Mouse (Mus musculus): ENCODE results near the gene Cldn24. TPM values are rescaled to one million over a fixed set of nuclear protein-coding genes. Genes with fewer than 3 reads are reported as not detected.
"Not testable (repeated sequence)": the region's sequence is repeated elsewhere in the genome, so short reads cannot be mapped to it uniquely, and the experiment has no call there.

The Cldn24 gene
- polyA plus RNA-seq, 1 experiment = not detected

- H3K27ac ChIP-seq (ENCODE audit: insufficient read depth, low read length) = no peak overlapping the region
- no peak overlapping the region for H3K4me3 ChIP-seq (ENCODE audit: insufficient read depth, low read length)
- TF ChIP-seq POLR2A (IDR thresholded peaks at IDR 0.05; ENCODE audit: low read depth, low read length) = no peak
- TF ChIP-seq CTCF (IDR thresholded peaks at IDR 0.05; ENCODE audit: borderline replicate concordance, insufficient read depth, low read length) = no peak
- no peaks in the 10 kb centered on the region; the same call in 1 of the 2 replicates for H3K4me1 ChIP-seq (ENCODE audit: control insufficient read depth, insufficient read depth, low read length)
These were observed 30.0 kb upstream of the Cldn24 start for GRCm38 (mm10) chr8:47791986-47792385.

- TF ChIP-seq CTCF (IDR thresholded peaks at IDR 0.05; ENCODE audit: borderline replicate concordance, insufficient read depth, low read length) = no peak
- no peak for TF ChIP-seq POLR2A (IDR thresholded peaks at IDR 0.05; ENCODE audit: low read depth, low read length)
- H3K4me1 ChIP-seq (ENCODE audit: control insufficient read depth, insufficient read depth, low read length) = no peaks in the 10 kb centered on the region
- H3K27ac ChIP-seq (ENCODE audit: insufficient read depth, low read length) = no peak overlapping the region
- no peak overlapping the region for H3K4me3 ChIP-seq (ENCODE audit: insufficient read depth, low read length)
These were observed 22.5 kb upstream of the Cldn24 start for GRCm38 (mm10) chr8:47799438-47799837.

GRCm38 (mm10) chr8:47802349-47802748 lies 19.6 kb upstream of the Cldn24 start:
- Histone ChIP-seq H3K4me1 (ENCODE audit: control insufficient read depth, insufficient read depth, low read length) (no peaks in the 10 kb centered on the region), H3K27ac (ENCODE audit: insufficient read depth, low read length) (no peak overlapping the region), H3K4me3 (ENCODE audit: insufficient read depth, low read length) (no peak overlapping the region)
- no peak for TF ChIP-seq CTCF (IDR thresholded peaks at IDR 0.05; ENCODE audit: borderline replicate concordance, insufficient read depth, low read length)

GRCm38 (mm10) chr8:47804262-47804661 lies 17.7 kb upstream of the Cldn24 start:
- H3K27ac ChIP-seq (ENCODE audit: insufficient read depth, low read length) = no peak overlapping the region
- no peak overlapping the region for H3K4me3 ChIP-seq (ENCODE audit: insufficient read depth, low read length)
- no peaks in the 10 kb centered on the region for H3K4me1 ChIP-seq (ENCODE audit: control insufficient read depth, insufficient read depth, low read length)
- no peak for TF ChIP-seq CTCF (IDR thresholded peaks at IDR 0.05; ENCODE audit: borderline replicate concordance, insufficient read depth, low read length)
- no peak for TF ChIP-seq POLR2A (IDR thresholded peaks at IDR 0.05; ENCODE audit: low read depth, low read length)

- Histone ChIP-seq H3K4me1 (ENCODE audit: control insufficient read depth, insufficient read depth, low read length) (no peaks in the 10 kb centered on the region), H3K27ac (ENCODE audit: insufficient read depth, low read length) (no peak overlapping the region), H3K4me3 (ENCODE audit: insufficient read depth, low read length) (no peak overlapping the region)
- TF ChIP-seq CTCF (IDR thresholded peaks at IDR 0.05; ENCODE audit: borderline replicate concordance, insufficient read depth, low read length) = no peak
These were observed 11.8 kb upstream of the Cldn24 start for GRCm38 (mm10) chr8:47809970-47810665.

GRCm38 (mm10) chr8:47810666-47811015 lies 11.3 kb upstream of the Cldn24 start:
- Histone ChIP-seq H3K27ac (ENCODE audit: insufficient read depth, low read length) (no peak overlapping the region), H3K4me3 (ENCODE audit: insufficient read depth, low read length) (no peak overlapping the region), H3K4me1 (ENCODE audit: control insufficient read depth, insufficient read depth, low read length) (no peaks in the 10 kb centered on the region)
- TF ChIP-seq POLR2A (IDR thresholded peaks at IDR 0.05; ENCODE audit: low read depth, low read length) (no peak), CTCF (IDR thresholded peaks at IDR 0.05; ENCODE audit: borderline replicate concordance, insufficient read depth, low read length) (no peak)

- Histone ChIP-seq H3K4me3 (ENCODE audit: insufficient read depth, low read length) (no peak overlapping the region), H3K27ac (ENCODE audit: insufficient read depth, low read length) (no peak overlapping the region), H3K4me1 (ENCODE audit: control insufficient read depth, insufficient read depth, low read length) (no peaks in the 10 kb centered on the region)
- TF ChIP-seq POLR2A (IDR thresholded peaks at IDR 0.05; ENCODE audit: low read depth, low read length) (no peak), CTCF (IDR thresholded peaks at IDR 0.05; ENCODE audit: borderline replicate concordance, insufficient read depth, low read length) (no peak)
These were observed 10.7 kb upstream of the Cldn24 start for GRCm38 (mm10) chr8:47811221-47811620.

- Histone ChIP-seq H3K27ac (ENCODE audit: insufficient read depth, low read length) (no peak overlapping the region), H3K4me1 (ENCODE audit: control insufficient read depth, insufficient read depth, low read length) (peaks cover 4% of the 10 kb centered on the region; the same call in 1 of the 2 replicates), H3K4me3 (ENCODE audit: insufficient read depth, low read length) (no peak overlapping the region)
- no peak for TF ChIP-seq CTCF (IDR thresholded peaks at IDR 0.05; ENCODE audit: borderline replicate concordance, insufficient read depth, low read length)
These were observed 2.9 kb upstream of the Cldn24 start for GRCm38 (mm10) chr8:47819034-47819433.

GRCm38 (mm10) chr8:47820914-47821772 lies 800 bp upstream of the Cldn24 start:
- TF ChIP-seq POLR2A (IDR thresholded peaks at IDR 0.05; ENCODE audit: low read depth, low read length) (no peak), CTCF (IDR thresholded peaks at IDR 0.05; ENCODE audit: borderline replicate concordance, insufficient read depth, low read length) (no peak)
- Histone ChIP-seq H3K4me3 (ENCODE audit: insufficient read depth, low read length) (no peak overlapping the region), H3K27ac (ENCODE audit: insufficient read depth, low read length) (no peak overlapping the region), H3K4me1 (ENCODE audit: control insufficient read depth, insufficient read depth, low read length) (peaks cover 4% of the 10 kb centered on the region; the same call in 1 of the 2 replicates)

- H3K4me3 ChIP-seq (ENCODE audit: insufficient read depth, low read length); H3K4me1 ChIP-seq (ENCODE audit: control insufficient read depth, insufficient read depth, low read length); H3K27ac ChIP-seq (ENCODE audit: insufficient read depth, low read length): not testable (repeated sequence)
These were observed 598 bp downstream of the Cldn24 start for GRCm38 (mm10) chr8:47822541-47822940.

Measured in embryonic fibroblast, embryonic 13.5 days (primary cell).